ENCODE assay signal across 13 mouse cellular contexts in genomic region chr11:117354107-117354506, GRCm38 (mm10).
DNase-seq lines count a peak whose midpoint lies in the region; ATAC-seq lines count a peak whose summit lies in the region.
"Had no signal": no experiment of that assay in that cellular context is flagged by ENCODE, and none has a peak within 500 bp of the region (broad histone marks: within the 10 kb centered on the region; RNA-seq: fewer than 3 reads in every experiment).

No protein-coding gene starts in this region.

- no peak overlapping the region for H3K27ac ChIP-seq in heart, embryonic 10.5 days
- H3K27ac ChIP-seq in forebrain, embryonic 12.5 days, result no peak overlapping the region
- H3K27ac ChIP-seq: hindbrain, embryonic 15.5 days; limb, embryonic 15.5 days; macrophage had no signal

- H3K9ac ChIP-seq in forebrain, embryonic 12.5 days, result no peak overlapping the region
- H3K9ac ChIP-seq: hindbrain, embryonic 15.5 days; limb, embryonic 15.5 days had no signal

- H3K9me3 ChIP-seq in heart, embryonic 10.5 days, result no peaks in the 10 kb centered on the region
- no peaks in the 10 kb centered on the region for H3K9me3 ChIP-seq in forebrain, embryonic 12.5 days
- H3K9me3 ChIP-seq: hindbrain, embryonic 15.5 days; limb, embryonic 15.5 days had no signal

- H3K4me2 ChIP-seq in forebrain, embryonic 12.5 days, result no peak overlapping the region
- H3K4me2 ChIP-seq: hindbrain, embryonic 15.5 days; limb, embryonic 15.5 days had no signal

- peaks cover 32% of the 10 kb centered on the region for H3K4me1 ChIP-seq in heart, embryonic 10.5 days
- H3K4me1 ChIP-seq in forebrain, embryonic 12.5 days, result peaks cover 9% of the 10 kb centered on the region

- WGBS in heart, embryonic 10.5 days, result 82% methylated on average over 4 of the region's 4 CpGs
- WGBS in forebrain, embryonic 12.5 days, result 94% methylated on average over 4 of the region's 4 CpGs

- H3K4me3 ChIP-seq in heart, embryonic 10.5 days, result no peak overlapping the region
- no peak overlapping the region for H3K4me3 ChIP-seq in forebrain, embryonic 12.5 days (replicated peaks)
- H3K4me3 ChIP-seq: hindbrain, embryonic 15.5 days; limb, embryonic 15.5 days had no signal

- no peaks in the 10 kb centered on the region for H3K27me3 ChIP-seq in heart, embryonic 10.5 days (ENCODE audit: insufficient read depth, poor library complexity, severe bottlenecking)
- H3K27me3 ChIP-seq in forebrain, embryonic 12.5 days, result no peaks in the 10 kb centered on the region
- H3K27me3 ChIP-seq: hindbrain, embryonic 15.5 days; limb, embryonic 15.5 days had no signal

- DNase-seq in heart, adult 11 months, result peak; percentile 98
- DNase-seq in heart, embryonic 10.5 days (ENCODE audit: low spot score), result no peak
- DNase-seq in 3T3-L1 (ENCODE audit: low read depth, low spot score), result peak; percentile 63
- DNase-seq in gastrocnemius, postnatal 10 days, result peak; percentile 72
- peak; percentile 90 for DNase-seq in heart, postnatal 4 days
- no peak for DNase-seq in embryo, embryonic 11 days
- no peak for DNase-seq in spleen, adult 12 weeks (ENCODE audit: low spot score)
- DNase-seq: cerebellum, adult 8-10 months; thymus, adult 2 months had no signal

- H3K36me3 ChIP-seq in heart, embryonic 10.5 days, result peaks cover 83% of the 10 kb centered on the region
- H3K36me3 ChIP-seq in forebrain, embryonic 12.5 days (replicated peaks), result peaks cover 80% of the 10 kb centered on the region

- ATAC-seq in forebrain, embryonic 12.5 days (ENCODE audit: low FRiP score), result no peak

Comparison
In these comparisons a context has a peak if more than half of its experiments do, and no peak if none do; other contexts are left out.
1. DNase-seq: peak in heart, adult 11 months (single experiment), 3T3-L1 (single experiment), gastrocnemius, postnatal 10 days (single experiment) and heart, postnatal 4 days (single experiment); none in heart, embryonic 10.5 days (single experiment), embryo, embryonic 11 days (single experiment) and spleen, adult 12 weeks (single experiment).